22 mouse cellular contexts compared by ENCODE assay signal in the genomic region with DNA sequence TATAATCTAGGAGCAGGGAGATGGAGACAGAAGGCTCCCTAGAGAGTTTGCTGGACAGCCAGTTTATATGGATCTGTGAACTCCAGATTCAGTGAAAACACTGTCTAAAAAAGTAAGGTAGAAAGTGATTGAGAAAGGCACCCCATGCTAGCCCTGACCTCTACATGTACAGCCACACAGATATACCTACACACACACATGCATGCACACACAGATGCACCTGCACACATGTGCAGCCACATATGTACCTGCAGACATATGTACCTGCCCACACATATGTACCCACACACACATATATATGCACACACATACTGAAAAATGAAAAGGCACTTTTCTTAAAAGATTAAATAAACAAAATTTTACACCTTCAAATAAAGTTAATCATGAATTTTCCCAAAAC. TPM values are rescaled to one million over a fixed set of nuclear protein-coding genes. Genes with fewer than 3 reads are reported as not detected.
A peak's percentile ranks its signal among the peaks of the same experiment; 100 is the strongest.
DNase-seq lines count a peak whose midpoint lies in the region; ATAC-seq and TF ChIP-seq lines count a peak whose summit lies in the region.
"Had no signal": no experiment of that assay in that cellular context is flagged by ENCODE, and none has a peak within 500 bp of the region (broad histone marks: within the 10 kb centered on the region; RNA-seq: fewer than 3 reads in every experiment).

No protein-coding gene starts in this region.

- DNase-seq in gastrocnemius, adult 2 months: no peak
- DNase-seq in gastrocnemius, postnatal 10 days: no peak
- no peak for DNase-seq in heart, postnatal 4 days
- DNase-seq in hindbrain, embryonic 14.5 days (ENCODE audit: low spot score): no peak
- no peak for DNase-seq in urinary bladder, postnatal 4 days (ENCODE audit: low spot score in 2 of 2)
- DNase-seq: adrenal gland, adult 8-10 months; adrenal gland, postnatal 36 days; B cell, adult 2 months; cerebellum, adult 2 months; cerebellum, postnatal 10 days; forebrain, postnatal 0 days; gastrocnemius, postnatal 36 days; kidney, adult 2 months had no signal

- H3K36me3 ChIP-seq in heart, embryonic 11.5 days (ENCODE audit: control insufficient read depth, insufficient read depth, low read length): no peaks in the 10 kb centered on the region
- no peaks in the 10 kb centered on the region for H3K36me3 ChIP-seq in hindbrain, embryonic 12.5 days
- H3K36me3 ChIP-seq in hindbrain, embryonic 14.5 days (replicated peaks; ENCODE audit: control insufficient read depth, insufficient read depth): no peaks in the 10 kb centered on the region
- H3K36me3 ChIP-seq: embryonic facial prominence, embryonic 10.5 days; G1E; hindbrain, embryonic 13.5 days; kidney, embryonic 15.5 days had no signal

- H3K27me3 ChIP-seq in heart, embryonic 11.5 days (ENCODE audit: control insufficient read depth, insufficient read depth, low read length): no peaks in the 10 kb centered on the region
- no peaks in the 10 kb centered on the region for H3K27me3 ChIP-seq in hindbrain, embryonic 12.5 days
- H3K27me3 ChIP-seq in hindbrain, embryonic 14.5 days (ENCODE audit: control insufficient read depth, insufficient read depth, low read length): no peaks in the 10 kb centered on the region
- H3K27me3 ChIP-seq: forebrain, embryonic 13.5 days; hindbrain, embryonic 13.5 days; kidney, embryonic 15.5 days had no signal

- no peak for TF ChIP-seq CTCF in gastrocnemius, adult 2 months (IDR thresholded peaks at IDR 0.05)

- intact Hi-C loops in gastrocnemius, adult 2 months (cut with DNase I): no loop called here

- H3K4me3 ChIP-seq in gastrocnemius, adult 2 months: no peak overlapping the region
- H3K4me3 ChIP-seq in heart, embryonic 11.5 days (ENCODE audit: low read depth, low read length): no peak overlapping the region
- no peak overlapping the region for H3K4me3 ChIP-seq in hindbrain, embryonic 12.5 days
- no peak overlapping the region for H3K4me3 ChIP-seq in hindbrain, embryonic 14.5 days (replicated peaks; ENCODE audit: low read length)
- H3K4me3 ChIP-seq: embryonic facial prominence, embryonic 10.5 days; forebrain, embryonic 13.5 days; hindbrain, embryonic 13.5 days; kidney, embryonic 15.5 days had no signal

- no peak for ATAC-seq in heart, embryonic 11.5 days (replicated peaks; ENCODE audit: insufficient number of reproducible peaks, low FRiP score, low TSS enrichment)
- ATAC-seq in hindbrain, embryonic 12.5 days (ENCODE audit: low FRiP score): 0 out of 2 replicates have a peak, but pooled peaks have one; percentile 54
- no peak for ATAC-seq in hindbrain, embryonic 14.5 days (ENCODE audit: low FRiP score)
- ATAC-seq: CD4-positive, CD25-positive, alpha-beta regulatory T cell, adult 4 months; forebrain, embryonic 13.5 days; forebrain, postnatal 0 days; intestine, embryonic 16.5 days had no signal

- H3K27ac ChIP-seq in gastrocnemius, adult 2 months: peak overlapping the region; percentile 77
- H3K27ac ChIP-seq in heart, embryonic 11.5 days (ENCODE audit: low read depth, low read length): peak overlapping the region; percentile 15; the same call in 1 of the 2 replicates
- no peak overlapping the region for H3K27ac ChIP-seq in hindbrain, embryonic 12.5 days
- no peak overlapping the region for H3K27ac ChIP-seq in hindbrain, embryonic 14.5 days
- H3K27ac ChIP-seq: embryonic facial prominence, embryonic 10.5 days; forebrain, embryonic 13.5 days; hindbrain, embryonic 13.5 days; kidney, embryonic 15.5 days had no signal

- no peak overlapping the region for H3K4me2 ChIP-seq in heart, embryonic 11.5 days
- H3K4me2 ChIP-seq in hindbrain, embryonic 12.5 days (replicated peaks): no peak overlapping the region
- H3K4me2 ChIP-seq in hindbrain, embryonic 14.5 days (replicated peaks): no peak overlapping the region
- H3K4me2 ChIP-seq: forebrain, embryonic 13.5 days; hindbrain, embryonic 13.5 days; kidney, embryonic 15.5 days had no signal

- H3K4me1 ChIP-seq in heart, embryonic 11.5 days (ENCODE audit: control insufficient read depth, insufficient read depth, low read length): peaks cover 13% of the 10 kb centered on the region
- H3K4me1 ChIP-seq in hindbrain, embryonic 12.5 days: no peaks in the 10 kb centered on the region
- no peaks in the 10 kb centered on the region for H3K4me1 ChIP-seq in hindbrain, embryonic 14.5 days (replicated peaks; ENCODE audit: control insufficient read depth, insufficient read depth, low read length)
- H3K4me1 ChIP-seq: embryonic facial prominence, embryonic 10.5 days; forebrain, embryonic 13.5 days; hindbrain, embryonic 13.5 days had no signal

- no peaks in the 10 kb centered on the region for H3K9me3 ChIP-seq in heart, embryonic 11.5 days (replicated peaks; ENCODE audit: control insufficient read depth, low read length)
- H3K9me3 ChIP-seq in hindbrain, embryonic 12.5 days (replicated peaks): no peaks in the 10 kb centered on the region
- H3K9me3 ChIP-seq in hindbrain, embryonic 14.5 days (ENCODE audit: control insufficient read depth, low read length): no peaks in the 10 kb centered on the region
- H3K9me3 ChIP-seq: embryonic facial prominence, embryonic 10.5 days; forebrain, embryonic 13.5 days; G1E; hindbrain, embryonic 13.5 days; kidney, embryonic 15.5 days had no signal

- no peak overlapping the region for H3K9ac ChIP-seq in heart, embryonic 11.5 days (ENCODE audit: low read depth, low read length)
- no peak overlapping the region for H3K9ac ChIP-seq in hindbrain, embryonic 12.5 days
- no peak overlapping the region for H3K9ac ChIP-seq in hindbrain, embryonic 14.5 days
- H3K9ac ChIP-seq: forebrain, embryonic 13.5 days; forebrain, postnatal 0 days; hindbrain, embryonic 13.5 days; kidney, embryonic 15.5 days had no signal

RNA-seq across cellular contexts. Expression of gene Pln, which starts 11.1 kb away (rescaled TPM):
- 10 to 100 TPM in 1 of 2 experiments, 1 to 10 TPM in 1; 7.6 to 25.9 TPM for total RNA-seq in gastrocnemius, adult 2 months (2021)
- 1 to 10 TPM in 1 of 2 experiments, under 1 TPM in 1; 0.94 to 1.5 TPM for total RNA-seq in gastrocnemius, postnatal 10 days (2021)
- 542 and 553 TPM in 2 replicates for polyA plus RNA-seq in heart, embryonic 11.5 days (2014; fragmentation: Nextera tagmentation; extraction: Ambion mirVana)
- 1,000 to 10,000 TPM; 3,107 to 3,542 TPM for total RNA-seq in heart, postnatal 4 days (2021)
- 2.1 and 2.6 TPM in 2 replicates for polyA plus RNA-seq in hindbrain, embryonic 12.5 days (2016; fragmentation: Nextera tagmentation; extraction: Ambion mirVana)
- polyA plus RNA-seq in hindbrain, embryonic 14.5 days (2014; fragmentation: Nextera tagmentation; extraction: Ambion mirVana): 0.80 and 1.5 TPM in 2 replicates
- total RNA-seq: G1E had no signal
- polyA plus RNA-seq: G1E had no signal

RNA-seq across cellular contexts. Expression of gene Cep85l, which starts 53.4 kb away (rescaled TPM):
- total RNA-seq in gastrocnemius, adult 2 months (2021): 10 to 100 TPM; 45.6 to 62.4 TPM
- total RNA-seq in gastrocnemius, postnatal 10 days (2021): 10 to 100 TPM; 31.6 to 32.5 TPM
- 3.5 and 5.8 TPM in 2 replicates for polyA plus RNA-seq in heart, embryonic 11.5 days (2014; fragmentation: Nextera tagmentation; extraction: Ambion mirVana)
- total RNA-seq in heart, postnatal 4 days (2021): 10 to 100 TPM; 21.1 to 21.5 TPM
- polyA plus RNA-seq in hindbrain, embryonic 12.5 days (2016; fragmentation: Nextera tagmentation; extraction: Ambion mirVana): 9.4 and 10.9 TPM in 2 replicates
- 6.0 and 7.8 TPM in 2 replicates for polyA plus RNA-seq in hindbrain, embryonic 14.5 days (2014; fragmentation: Nextera tagmentation; extraction: Ambion mirVana)
- polyA plus RNA-seq: G1E had no signal

Comparison
In these comparisons a context has a peak if more than half of its experiments do, and no peak if none do; other contexts are left out.
1. H3K27ac ChIP-seq: peak in gastrocnemius, adult 2 months (single experiment) and heart, embryonic 11.5 days (single experiment); none in hindbrain, embryonic 12.5 days (single experiment) and hindbrain, embryonic 14.5 days (single experiment).
2. RNA of gene Pln, which starts 11.1 kb away (total RNA-seq): 3,107 to 3,542 TPM in heart, postnatal 4 days; 7.6 to 25.9 TPM in gastrocnemius, adult 2 months and 0.94 to 1.5 TPM in gastrocnemius, postnatal 10 days; every median in the first group is over 100 times any median in the second.